Mouse (Mus musculus) CH12.LX (cell line): ENCODE results near the gene Hmcn1.

Source experiments
- CTCF ChIP-seq, 2 experiments: IDR thresholded peaks in 1 of 2; conservative IDR thresholded peaks in 1 of 2; 2 replicates each; pipeline ENCODE4 v1.5.1; 2011 to 2012; ENCODE audit warnings: low read depth in 2 of 2, low read length in 2 of 2, improper control_type of control experiment in 1 of 2, inconsistent platforms in 1 of 2, mild to moderate bottlenecking in 1 of 2, moderate library complexity in 1 of 2
- MYC ChIP-seq: IDR thresholded peaks from 2 replicates; pipeline ENCODE4 v1.6.1; 2011; ENCODE audit warnings: low read depth, mild to moderate bottlenecking, improper control_type of control experiment, low read length

- TF ChIP-seq MYC (no peak), CTCF (conservative IDR thresholded peaks at IDR 0.05 in 1 of 2, IDR thresholded peaks at IDR 0.05 in 1 of 2; ENCODE audit: low read depth in 2 of 2, low read length in 2 of 2) (no peak)
Measured at GRCm38 (mm10) chr1:150761678-150762077, 231.6 kb downstream of the Hmcn1 start.
